Mouse (Mus musculus): ENCODE data around the gene Cdh10.

The Cdh10 gene

DNA sequence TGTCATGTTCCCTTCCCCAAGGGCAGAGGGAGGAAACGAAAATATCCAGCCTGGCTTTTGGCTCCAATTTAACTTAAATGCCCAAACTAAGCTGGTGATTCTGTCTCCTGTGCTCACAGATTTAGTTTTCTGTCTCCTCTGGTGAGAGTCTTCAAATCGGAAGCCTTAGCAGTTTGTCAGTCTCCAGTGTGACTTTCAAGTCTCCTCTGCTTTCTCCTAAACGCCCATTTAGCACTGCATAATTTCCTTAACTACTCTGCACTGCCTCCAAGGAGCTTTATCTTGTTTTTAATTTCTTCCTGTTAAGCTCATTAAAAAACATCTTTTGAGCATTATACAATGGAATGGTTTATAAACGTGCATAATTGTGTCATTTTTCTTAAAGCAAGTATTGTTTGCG is 156.3 kb downstream of the Cdh10 start:
- DNase-seq (ENCODE audit: low read depth, low spot score), result no peak

DNA sequence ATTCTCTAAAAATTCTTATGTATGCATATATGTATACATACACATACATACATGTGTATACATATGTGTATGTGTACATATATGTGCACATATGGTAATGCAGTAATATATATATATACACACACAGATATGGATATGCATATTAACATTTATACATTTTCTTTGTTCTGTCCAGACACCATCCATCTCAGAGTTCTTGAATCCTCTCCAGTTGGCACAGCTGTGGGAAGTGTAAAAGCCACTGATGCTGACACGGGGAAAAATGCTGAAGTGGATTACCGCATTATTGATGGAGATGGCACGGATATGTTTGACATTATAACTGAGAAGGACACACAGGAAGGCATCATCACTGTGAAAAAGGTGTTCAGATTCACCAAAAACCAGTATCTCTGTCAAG is 166.1 kb downstream of the Cdh10 start:
- no peak for DNase-seq (ENCODE audit: low read depth, low spot score)

DNA sequence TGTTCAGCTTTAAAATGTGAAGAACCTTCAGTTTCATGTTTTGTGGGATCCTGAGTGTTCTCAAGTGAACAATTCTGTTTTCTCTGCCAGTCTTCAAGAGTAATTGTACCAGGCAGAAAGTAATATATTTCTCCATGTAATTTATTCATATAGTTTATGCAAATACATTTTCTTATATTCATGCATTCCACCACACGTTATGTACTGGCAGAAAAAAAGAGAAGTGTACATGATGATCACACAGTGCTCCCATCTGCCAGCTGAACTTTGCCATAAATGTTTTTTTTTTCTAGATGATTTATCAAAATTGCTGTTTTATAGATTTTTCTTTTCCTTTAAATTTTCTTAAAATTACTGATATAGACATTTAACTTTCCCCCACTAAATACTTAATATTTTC is 168.9 kb downstream of the Cdh10 start:
- no peak for DNase-seq (ENCODE audit: low read depth, low spot score)

DNA sequence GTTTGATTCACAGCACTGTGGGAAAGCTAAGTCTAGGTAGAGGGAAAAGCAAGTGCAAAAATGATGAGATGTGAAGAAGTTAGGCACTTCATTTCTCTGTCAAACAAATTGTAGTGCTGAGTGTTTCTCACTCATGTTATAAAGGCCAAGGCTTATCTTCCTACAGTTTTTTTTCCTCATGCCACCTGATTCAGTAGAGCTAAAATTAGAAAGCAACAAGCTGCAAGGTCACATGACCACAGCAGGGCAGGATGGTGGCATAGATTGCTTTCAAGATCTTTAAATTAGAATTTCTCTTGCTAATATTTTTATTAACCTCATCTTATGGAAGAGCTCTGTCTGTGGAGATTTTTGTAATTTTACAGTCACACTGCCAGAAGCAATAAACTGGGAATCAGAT is 174.8 kb downstream of the Cdh10 start:
- DNase-seq (ENCODE audit: low read depth, low spot score), result no peak

DNA sequence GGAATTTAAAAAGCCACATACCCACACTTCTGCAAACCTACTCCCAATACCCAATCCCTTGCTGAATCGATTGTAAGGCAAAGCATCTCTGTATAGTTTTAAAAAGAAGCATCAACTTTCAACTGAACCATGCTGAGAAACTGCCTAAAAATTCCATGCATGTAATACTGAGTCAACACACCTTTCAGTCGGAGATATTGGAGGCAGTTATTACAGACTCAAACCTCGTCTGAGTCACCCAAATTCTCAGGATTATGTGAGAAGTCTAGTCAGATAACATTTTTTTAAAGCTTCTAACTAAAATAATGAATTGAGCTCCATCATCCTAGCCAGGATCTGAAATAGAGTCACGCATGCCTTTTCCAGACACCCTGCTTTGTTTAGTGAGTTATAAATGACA is 175.5 kb downstream of the Cdh10 start:
- no peak for DNase-seq (ENCODE audit: low read depth, low spot score)

DNA sequence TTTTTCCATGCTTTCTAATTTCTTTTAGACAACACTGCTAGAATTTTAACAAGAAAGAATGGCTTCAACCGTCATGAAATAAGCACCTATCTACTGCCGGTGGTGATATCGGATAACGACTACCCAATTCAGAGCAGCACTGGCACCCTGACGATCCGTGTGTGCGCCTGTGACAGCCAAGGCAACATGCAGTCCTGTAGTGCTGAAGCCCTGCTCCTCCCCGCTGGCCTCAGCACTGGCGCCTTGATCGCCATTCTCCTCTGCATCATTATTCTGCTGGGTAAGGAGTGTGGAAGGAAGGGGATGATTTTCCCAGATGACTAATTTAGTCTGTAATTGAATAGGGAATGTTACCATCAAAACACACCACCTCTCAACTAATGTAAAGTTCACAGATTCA is 192.1 kb downstream of the Cdh10 start:
- DNase-seq (ENCODE audit: low read depth, low spot score), result no peak

DNA sequence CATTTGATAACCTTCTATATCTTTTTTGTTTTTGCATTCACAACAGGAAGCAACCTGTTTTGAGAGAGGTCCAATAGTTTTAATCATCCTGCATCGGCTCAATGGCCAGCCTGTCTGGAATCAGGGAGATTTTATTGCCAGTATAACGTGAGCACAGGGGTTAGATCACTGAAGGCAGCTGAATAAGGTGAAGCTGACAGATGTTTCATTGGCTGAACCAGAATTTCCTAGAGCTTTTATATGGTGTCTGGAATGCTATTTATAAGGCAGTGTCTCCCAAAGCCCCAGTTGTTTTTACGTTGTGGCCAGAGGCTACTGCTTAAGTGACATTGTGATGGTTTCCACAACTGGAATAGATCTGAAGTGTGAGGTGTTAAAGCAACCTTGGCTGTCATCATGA is 214.2 kb downstream of the Cdh10 start:
- no peak for DNase-seq (ENCODE audit: low read depth, low spot score)

DNA sequence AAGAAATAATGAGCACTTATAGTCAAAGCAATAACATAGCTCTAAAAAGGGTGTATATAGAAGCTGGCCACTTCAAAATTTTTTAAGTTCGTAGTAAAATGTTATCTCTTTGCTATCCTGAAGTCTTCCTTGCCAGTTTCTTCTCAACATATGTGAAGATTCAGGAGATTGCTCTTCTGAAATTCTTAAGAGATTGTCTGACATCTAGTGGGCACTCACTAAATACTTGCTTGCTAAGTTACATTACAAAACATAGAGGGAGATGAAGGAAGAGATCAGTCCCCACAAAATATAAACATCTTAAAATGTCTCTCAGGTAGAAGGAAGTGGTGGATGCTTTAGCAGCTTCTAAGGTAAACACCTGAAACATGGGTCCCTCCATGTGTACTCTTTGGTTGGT is 221.3 kb downstream of the Cdh10 start:
- DNase-seq (ENCODE audit: low read depth, low spot score), result no peak
